Mouse (Mus musculus): ENCODE measurements around the gene Esr1.
A peak's percentile ranks its signal among the peaks of the same experiment; 100 is the strongest.

DNA sequence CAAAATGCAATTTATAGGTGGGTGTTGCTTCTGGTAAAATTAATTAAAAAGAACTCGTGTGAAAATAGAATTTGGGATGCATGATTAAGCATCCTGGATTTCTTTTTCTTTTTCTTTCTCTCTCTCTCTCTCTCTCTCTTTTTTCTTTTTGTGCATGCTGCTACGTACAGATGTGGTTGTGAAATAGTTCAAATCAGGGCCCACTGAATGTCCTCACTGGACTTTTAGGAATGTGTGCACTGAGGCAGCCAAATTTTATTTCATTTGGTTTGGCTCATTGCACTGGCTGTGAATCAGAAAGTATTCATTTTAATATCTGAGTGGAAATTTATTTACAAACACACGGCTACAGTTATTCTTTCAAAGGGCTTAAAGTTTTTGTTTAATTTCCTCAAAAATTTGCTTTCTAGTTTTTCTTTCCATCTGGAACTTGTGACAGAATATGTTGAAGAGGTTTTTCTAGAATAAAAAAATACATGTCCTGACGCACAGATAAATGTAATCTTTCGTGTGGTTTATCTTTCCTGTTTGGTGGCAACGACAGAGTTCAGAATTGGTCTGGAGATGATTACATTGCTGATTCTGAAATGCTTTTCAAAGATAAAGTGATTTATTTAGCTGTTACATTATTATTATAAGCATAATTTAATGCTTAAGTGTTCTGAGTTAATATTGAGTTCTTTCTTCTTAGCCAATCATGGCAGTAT lies 164.8 kb downstream of the Esr1 start:
- no peak for TF ChIP-seq CTCF (IDR thresholded peaks at IDR 0.05; ENCODE audit: control insufficient read depth, insufficient read depth, insufficient read length)
- TF ChIP-seq MYOD1 (IDR thresholded peaks at IDR 0.05; ENCODE audit: control insufficient read depth, insufficient read length, low read depth): no peak
- TF ChIP-seq USF1 (IDR thresholded peaks at IDR 0.05; ENCODE audit: low read depth): no peak
- TF ChIP-seq CEBPB (IDR thresholded peaks at IDR 0.05; ENCODE audit: low read depth): peak; percentile 82
- TF ChIP-seq MYOG (IDR thresholded peaks at IDR 0.05; ENCODE audit: control insufficient read depth, extremely low read depth, insufficient read length): no peak
- TF ChIP-seq MAX (IDR thresholded peaks at IDR 0.05): no peak
- TF ChIP-seq FOSL1 (IDR thresholded peaks at IDR 0.05; ENCODE audit: insufficient read depth, low read length, poor library complexity, severe bottlenecking): no peak
